Mouse (Mus musculus) lung, postnatal 0 days (tissue): ENCODE measurements at regions not wholly inside any gene's neighbourhood (a gene's known extent, or its start where the extent isn't known, plus 50 kb on each side); places are given as distances from the start of the nearest gene placed in this dataset.

ENCODE experiments used
- ATAC-seq: fragments of 200-750 bp; cut with Nextera tagmentation; 2 replicates; pipeline ENCODE4 v1.8.0; 2017; ENCODE audit warnings: moderate library complexity
- DNase-seq: peaks from one replicate; pipeline ENCODE4 v3.0.0-alpha.2; 2016; ENCODE audit warnings: low spot score
- H3K27ac ChIP-seq: fragments of 300-500 bp; sonication (generic); 2 replicates; pipeline ENCODE4 v1.5.1; 2014; ENCODE audit warnings: antibody characterized with exemption, mild to moderate bottlenecking, low read length, mixed read lengths
- H3K27me3 ChIP-seq: fragments of 300-500 bp; sonication (generic); replicated peaks from 2 replicates; pipeline ENCODE4 v1.6.1; 2014; ENCODE audit warnings: low read length, mixed read lengths; ENCODE audit not compliant: insufficient read depth
- H3K36me3 ChIP-seq: fragments of 300-500 bp; sonication (generic); 2 replicates; pipeline ENCODE4 v1.6.1; 2014; ENCODE audit warnings: low read length, mixed read lengths; ENCODE audit not compliant: insufficient read depth
- H3K4me1 ChIP-seq: fragments of 300-500 bp; sonication (generic); 2 replicates; pipeline ENCODE4 v1.6.1; 2014; ENCODE audit warnings: antibody characterized with exemption, low read depth, low read length, mixed read lengths; ENCODE audit not compliant: insufficient read depth
- H3K4me2 ChIP-seq: fragments of 300-500 bp; sonication (generic); replicated peaks from 2 replicates; pipeline ENCODE4 v1.6.1; 2014; ENCODE audit warnings: low read depth, mild to moderate bottlenecking, low read length, moderate library complexity, mixed read lengths
- H3K4me3 ChIP-seq: fragments of 300-500 bp; sonication (generic); 2 replicates; pipeline ENCODE4 v1.5.1; 2014; ENCODE audit warnings: low read depth, low read length
- H3K9ac ChIP-seq: fragments of 300-500 bp; sonication (generic); replicated peaks from 2 replicates; pipeline ENCODE4 v1.6.1; 2014; ENCODE audit warnings: low read depth, mild to moderate bottlenecking
- H3K9me3 ChIP-seq: fragments of 300-500 bp; sonication (generic); 2 replicates; pipeline ENCODE4 v1.6.1; 2016; ENCODE audit warnings: low read length, mixed read lengths
- CTCF ChIP-seq: IDR thresholded peaks from 2 replicates; pipeline ENCODE4 v1.5.1; 2016; ENCODE audit warnings: antibody characterized with exemption, mild to moderate bottlenecking
- EP300 ChIP-seq: IDR thresholded peaks from 2 replicates; pipeline ENCODE4 v1.6.1; 2016; ENCODE audit warnings: antibody characterized with exemption, mild to moderate bottlenecking, control low read depth
- WGBS: fragments of 180-500 bp; shearing (Covaris S2); extraction: QIAGEN DNeasy Blood & Tissue Kit; methylation state at CpG from one replicate; pipeline ENCODE4 v1.1.7; 2014; 5-methylcytosine and 5-hydroxymethylcytosine counted together

- Histone ChIP-seq H3K36me3 (no peaks in the 10 kb centered on the region), H3K4me3 (no peak overlapping the region), H3K27ac (no peak overlapping the region), H3K4me1 (no peaks in the 10 kb centered on the region), H3K27me3 (no peaks in the 10 kb centered on the region), H3K4me2 (no peak overlapping the region), H3K9me3 (no peaks in the 10 kb centered on the region), H3K9ac (no peak overlapping the region)
- TF ChIP-seq EP300 (no peak), CTCF (no peak)
- DNase-seq (no peak), ATAC-seq (no peak)
- WGBS, result 63% methylated on average over 5 of the region's 5 CpGs
These were observed 54.4 kb upstream of the Ezh2 start for GRCm38 (mm10) chr6:47649451-47649931.

GRCm38 (mm10) chr6:47648899-47649298 lies 53.8 kb upstream of the Ezh2 start:
- Histone ChIP-seq H3K4me2 (no peak overlapping the region), H3K27me3 (no peaks in the 10 kb centered on the region), H3K9ac (no peak overlapping the region), H3K4me1 (no peaks in the 10 kb centered on the region), H3K4me3 (no peak overlapping the region), H3K9me3 (no peaks in the 10 kb centered on the region), H3K36me3 (no peaks in the 10 kb centered on the region), H3K27ac (no peak overlapping the region)
- no peak for ATAC-seq
- DNase-seq, result no peak
- TF ChIP-seq EP300 (no peak), CTCF (no peak)
- WGBS, result 67% methylated on average over 5 of the region's 5 CpGs

- no peak overlapping the region for H3K4me2 ChIP-seq
- H3K27me3 ChIP-seq, result no peaks in the 10 kb centered on the region
- no peak overlapping the region for H3K27ac ChIP-seq
- DNase-seq, result no peak
- no peak overlapping the region for H3K9ac ChIP-seq
- no peaks in the 10 kb centered on the region for H3K4me1 ChIP-seq
- no peaks in the 10 kb centered on the region for H3K36me3 ChIP-seq
- H3K9me3 ChIP-seq, result no peaks in the 10 kb centered on the region
- TF ChIP-seq EP300 (no peak), CTCF (no peak)
- WGBS, result 86% methylated on average over 7 of the region's 7 CpGs
- ATAC-seq, result no peak
- H3K4me3 ChIP-seq, result no peak overlapping the region
These were observed 53.2 kb upstream of the Ezh2 start for GRCm38 (mm10) chr6:47648316-47648715.

GRCm38 (mm10) chr6:47647876-47648275 lies 52.7 kb upstream of the Ezh2 start:
- whole genome bisulfite sequencing, result 83% methylated on average over 8 of the region's 8 CpGs
- TF ChIP-seq EP300, result no peak
- TF ChIP-seq CTCF, result no peak
- Histone ChIP-seq H3K27me3 (no peaks in the 10 kb centered on the region), H3K36me3 (no peaks in the 10 kb centered on the region), H3K4me2 (no peak overlapping the region), H3K4me3 (no peak overlapping the region), H3K9me3 (no peaks in the 10 kb centered on the region), H3K4me1 (no peaks in the 10 kb centered on the region), H3K27ac (no peak overlapping the region), H3K9ac (no peak overlapping the region)
- DNase-seq (no peak), ATAC-seq (no peak)

- Histone ChIP-seq H3K4me2 (no peak overlapping the region), H3K4me1 (no peaks in the 10 kb centered on the region), H3K27me3 (no peaks in the 10 kb centered on the region), H3K9ac (no peak overlapping the region), H3K27ac (no peak overlapping the region), H3K4me3 (no peak overlapping the region), H3K9me3 (no peaks in the 10 kb centered on the region), H3K36me3 (no peaks in the 10 kb centered on the region)
- TF ChIP-seq EP300 (no peak), CTCF (no peak)
- 69% methylated on average over 14 of the region's 14 CpGs for WGBS
- no peak for ATAC-seq
- DNase-seq, result no peak
These were observed 51.8 kb upstream of the Ezh2 start for GRCm38 (mm10) chr6:47646731-47647567.

GRCm38 (mm10) chr6:47646022-47646421 lies 50.9 kb upstream of the Ezh2 start:
- Histone ChIP-seq H3K9me3 (no peaks in the 10 kb centered on the region), H3K36me3 (no peaks in the 10 kb centered on the region), H3K4me3 (no peak overlapping the region), H3K27ac (no peak overlapping the region), H3K4me1 (no peaks in the 10 kb centered on the region), H3K4me2 (no peak overlapping the region), H3K9ac (no peak overlapping the region), H3K27me3 (no peaks in the 10 kb centered on the region)
- ATAC-seq, result no peak
- TF ChIP-seq CTCF, result no peak
- TF ChIP-seq EP300, result no peak
- WGBS, result 67% methylated on average over 1 of the region's 1 CpGs
- no peak for DNase-seq
